Mouse (Mus musculus) bone marrow macrophage, adult 2 months (primary cell): ENCODE measurements around the gene B4galt2. TPM values are rescaled to one million over a fixed set of nuclear protein-coding genes. Genes with fewer than 3 reads are reported as not detected.
A peak's percentile ranks its signal among the peaks of the same experiment; 100 is the strongest.

Experiments used
- H3K27ac ChIP-seq: 2 replicates; pipeline ENCODE4 v1.5.1; 2012; ENCODE audit warnings: low read depth, low read length; ENCODE audit not compliant: insufficient read depth
- H3K4me1 ChIP-seq: 2 replicates; pipeline ENCODE4 v1.6.1; 2012; ENCODE audit warnings: low read length; ENCODE audit not compliant: control insufficient read depth, insufficient read depth
- H3K4me3 ChIP-seq: 2 replicates; pipeline ENCODE4 v1.5.1; 2012; ENCODE audit warnings: mild to moderate bottlenecking, low read length, moderate library complexity; ENCODE audit not compliant: insufficient read depth
- CTCF ChIP-seq: IDR thresholded peaks from 2 replicates; pipeline ENCODE4 v1.5.1; 2012; ENCODE audit warnings: low read depth, mild to moderate bottlenecking, low read length, moderate library complexity
- POLR2A ChIP-seq: IDR thresholded peaks from 2 replicates; pipeline ENCODE4 v1.6.1; 2012; ENCODE audit warnings: mild to moderate bottlenecking, low read depth, low read length, borderline replicate concordance
- polyA plus RNA-seq: library from polyadenylated mRNA; stranded (reverse); fragments of >200 nt; gene quantifications from 2 replicates; pipeline ENCODE4 v1.2.4, GENCODE M21; 2012; ENCODE audit not compliant: missing spikeins, insufficient read depth, insufficient read length

Gene B4galt2
- polyA plus RNA-seq, 1 experiment, result not detected

- no peak overlapping the region for H3K27ac ChIP-seq
- TF ChIP-seq POLR2A (no peak), CTCF (no peak)
- H3K4me3 ChIP-seq, result no peak overlapping the region
- no peaks in the 10 kb centered on the region for H3K4me1 ChIP-seq
These were observed 5.0 kb downstream of the B4galt2 start for GRCm38 (mm10) chr4:117878301-117878700.

DNA sequence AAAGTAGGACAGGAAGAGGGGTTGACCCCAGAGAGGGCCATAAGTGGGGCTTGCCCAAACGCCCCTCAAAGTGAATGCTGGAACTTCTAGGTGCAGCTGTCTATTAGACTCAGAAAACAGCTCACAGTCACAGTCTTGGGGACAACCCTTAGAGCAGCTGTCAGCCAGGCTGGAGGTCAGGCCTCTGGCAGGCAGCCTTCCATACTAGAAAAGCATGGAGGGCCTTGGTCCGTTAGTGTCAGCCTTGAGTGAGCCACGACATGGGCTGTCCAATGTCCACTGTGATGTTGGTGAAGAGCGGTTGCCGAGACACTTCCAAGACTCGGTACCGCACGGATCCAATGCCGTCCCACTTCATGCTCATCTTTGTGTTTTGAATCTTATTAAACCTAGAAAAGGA lies 9.7 kb downstream of the B4galt2 start:
- H3K27ac ChIP-seq, result no peak overlapping the region
- TF ChIP-seq CTCF (no peak), POLR2A (no peak)
- H3K4me3 ChIP-seq, result no peak overlapping the region
- no peaks in the 10 kb centered on the region for H3K4me1 ChIP-seq

GRCm38 (mm10) chr4:117872471-117872886 lies 10.8 kb downstream of the B4galt2 start, which contains the start of gene Ccdc24:
Ccdc24 (minus strand) TSS chr4:117872557.
- Histone ChIP-seq H3K4me3 (no peak within 1 kb of the TSS), H3K27ac (no peak within 1 kb of the TSS), H3K4me1 (no peaks in the 10 kb centered on the region)
- no peak for TF ChIP-seq POLR2A
- no peak for TF ChIP-seq CTCF

DNA sequence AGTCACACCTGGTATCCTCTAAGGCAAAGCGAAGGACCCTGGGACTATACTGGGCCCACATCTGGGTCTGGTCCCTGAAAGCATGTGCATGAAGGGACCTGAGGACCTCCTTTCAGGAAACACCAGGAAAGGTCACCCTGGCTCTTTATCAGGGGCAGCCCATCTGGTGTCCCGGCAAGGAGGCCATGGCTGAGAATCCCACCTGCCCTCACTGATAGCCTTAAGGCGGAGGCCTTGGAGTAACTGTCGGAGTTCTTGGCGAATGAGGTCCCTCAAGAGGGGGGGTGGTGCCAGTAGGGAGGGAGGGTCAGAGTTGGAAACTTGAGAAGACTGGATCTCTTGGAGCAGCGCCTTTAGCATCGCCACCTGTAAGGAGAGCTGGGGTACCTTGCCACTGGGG lies 11.5 kb downstream of the B4galt2 start:
- H3K27ac ChIP-seq, result no peak overlapping the region
- no peak overlapping the region for H3K4me3 ChIP-seq
- no peaks in the 10 kb centered on the region for H3K4me1 ChIP-seq
- TF ChIP-seq POLR2A, result no peak
- no peak for TF ChIP-seq CTCF

DNA sequence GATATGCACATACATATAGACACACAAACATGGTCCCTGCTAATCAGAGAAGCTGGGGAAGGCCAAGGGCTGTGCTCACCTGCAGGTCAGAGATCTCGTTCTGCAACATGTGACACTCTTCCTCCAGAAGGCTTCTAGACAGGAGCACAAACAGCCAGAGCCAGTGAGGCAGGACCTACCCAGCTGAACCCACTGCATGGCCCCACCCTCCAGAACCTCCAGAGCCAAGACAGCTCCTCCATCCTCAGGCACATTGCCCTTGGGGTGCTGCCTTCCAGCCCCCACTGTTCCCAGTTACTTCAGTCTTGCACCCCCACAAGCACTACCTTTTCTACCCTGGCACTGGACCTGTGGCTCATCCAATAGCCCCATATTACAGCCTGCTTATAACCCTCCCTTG lies 12.8 kb downstream of the B4galt2 start:
- H3K4me1 ChIP-seq, result no peaks in the 10 kb centered on the region
- no peak overlapping the region for H3K27ac ChIP-seq
- H3K4me3 ChIP-seq, result no peak overlapping the region
- TF ChIP-seq POLR2A (no peak), CTCF (no peak)

DNA sequence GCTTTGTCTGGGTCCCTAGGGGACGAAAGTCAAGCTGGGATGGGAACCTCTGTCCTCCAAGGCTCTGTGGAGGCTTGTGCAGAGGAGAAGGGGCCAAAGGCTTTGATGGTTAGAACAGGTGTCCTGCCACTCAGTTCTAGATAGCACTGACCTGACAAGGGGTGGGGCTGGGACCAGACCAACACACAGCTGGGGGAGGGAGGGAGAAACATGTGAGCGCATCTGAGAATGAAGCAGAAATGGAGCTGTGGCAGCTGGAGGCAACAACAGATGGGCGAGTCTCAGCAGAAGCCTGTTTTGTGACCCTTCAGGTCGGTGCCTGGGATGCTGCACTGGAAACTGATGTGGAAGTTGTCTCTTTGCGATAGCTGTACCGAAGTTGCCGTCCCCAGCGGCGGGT lies 14.0 kb downstream of the B4galt2 start:
- Histone ChIP-seq H3K27ac (no peak overlapping the region), H3K4me3 (no peak overlapping the region), H3K4me1 (no peaks in the 10 kb centered on the region)
- no peak for TF ChIP-seq POLR2A
- TF ChIP-seq CTCF, result no peak

DNA sequence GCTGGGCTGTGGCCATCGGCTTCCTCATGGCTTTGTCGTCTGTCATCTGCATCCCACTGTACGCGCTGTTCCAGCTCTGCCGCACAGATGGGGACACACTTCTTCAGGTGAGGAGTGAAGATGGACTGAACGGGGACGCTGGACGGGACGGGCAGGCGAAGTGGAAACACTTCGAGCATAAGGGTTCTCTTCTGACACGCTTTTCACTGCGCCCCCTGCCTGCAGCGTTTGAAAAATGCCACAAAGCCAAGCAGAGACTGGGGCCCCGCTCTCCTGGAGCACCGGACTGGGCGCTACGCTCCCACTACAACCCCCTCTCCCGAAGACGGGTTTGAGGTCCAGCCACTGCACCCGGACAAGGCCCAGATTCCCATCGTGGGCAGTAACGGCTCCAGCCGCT lies 15.5 kb downstream of the B4galt2 start:
- TF ChIP-seq CTCF (peak; percentile 36; the same call in 1 of the 2 replicates), POLR2A (no peak)
- no peak overlapping the region for H3K27ac ChIP-seq
- no peak overlapping the region for H3K4me3 ChIP-seq
- H3K4me1 ChIP-seq, result no peaks in the 10 kb centered on the region

- H3K4me3 ChIP-seq, result no peak overlapping the region
- H3K4me1 ChIP-seq, result no peaks in the 10 kb centered on the region
- no peak overlapping the region for H3K27ac ChIP-seq
- TF ChIP-seq POLR2A (no peak), CTCF (no peak)
These were observed 16.3 kb downstream of the B4galt2 start for GRCm38 (mm10) chr4:117867000-117867399.

- H3K4me1 ChIP-seq, result no peaks in the 10 kb centered on the region
- no peak overlapping the region for H3K4me3 ChIP-seq
- no peak overlapping the region for H3K27ac ChIP-seq
- no peak for TF ChIP-seq CTCF
- no peak for TF ChIP-seq POLR2A
These were observed 17.2 kb downstream of the B4galt2 start for GRCm38 (mm10) chr4:117866083-117866482.

DNA sequence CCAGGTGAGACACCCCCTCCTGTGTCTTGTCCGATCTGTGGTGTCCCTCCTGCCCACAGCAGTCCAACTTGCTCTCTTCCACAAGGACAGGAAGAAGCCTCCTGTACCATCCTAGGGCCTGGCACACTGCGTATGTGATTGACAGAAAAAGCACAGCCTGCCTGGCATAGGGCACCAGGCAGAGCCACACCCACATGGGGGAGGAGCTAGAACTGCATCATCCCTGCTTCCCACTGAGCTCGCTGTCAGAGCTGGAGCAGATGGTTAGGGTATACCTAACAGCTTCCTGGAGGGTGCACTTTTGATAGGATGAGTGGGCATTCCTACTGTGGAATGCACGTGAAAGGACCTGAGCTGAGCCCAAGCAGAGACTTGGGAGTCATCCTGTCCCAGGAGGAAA lies 20.5 kb downstream of the B4galt2 start:
- TF ChIP-seq CTCF (no peak), POLR2A (no peak)
- Histone ChIP-seq H3K4me3 (no peak overlapping the region), H3K4me1 (no peaks in the 10 kb centered on the region), H3K27ac (no peak overlapping the region)

- H3K4me1 ChIP-seq, result no peaks in the 10 kb centered on the region
- no peak overlapping the region for H3K27ac ChIP-seq
- no peak for TF ChIP-seq CTCF
- TF ChIP-seq POLR2A, result no peak
- H3K4me3 ChIP-seq, result no peak overlapping the region
These were observed 22.7 kb downstream of the B4galt2 start for GRCm38 (mm10) chr4:117860570-117860969.
